Mouse (Mus musculus) hindbrain, embryonic 12.5 days (tissue): ENCODE results near the gene Adat2. TPM values are rescaled to one million over a fixed set of nuclear protein-coding genes. Genes with fewer than 3 reads are reported as not detected.
A peak's percentile ranks its signal among the peaks of the same experiment; 100 is the strongest.

Source experiments
- ATAC-seq: fragments of 200-750 bp; cut with Nextera tagmentation; 2 replicates; pipeline ENCODE4 v1.8.0; 2017; ENCODE audit warnings: moderate TSS enrichment; ENCODE audit not compliant: low FRiP score
- H3K27ac ChIP-seq: fragments of 300-500 bp; sonication (generic); 2 replicates; pipeline ENCODE4 v1.5.1; 2016; ENCODE audit warnings: mild to moderate bottlenecking
- H3K27me3 ChIP-seq: fragments of 300-500 bp; sonication (generic); 2 replicates; pipeline ENCODE4 v1.6.1; 2016; ENCODE audit warnings: mild to moderate bottlenecking
- H3K36me3 ChIP-seq: fragments of 300-500 bp; sonication (generic); 2 replicates; pipeline ENCODE4 v1.6.1; 2016; ENCODE audit warnings: mild to moderate bottlenecking
- H3K4me1 ChIP-seq: fragments of 300-500 bp; sonication (generic); 2 replicates; pipeline ENCODE4 v1.6.1; 2016
- H3K4me2 ChIP-seq: fragments of 300-500 bp; sonication (generic); replicated peaks from 2 replicates; pipeline ENCODE4 v1.6.1; 2016; ENCODE audit warnings: mild to moderate bottlenecking
- H3K4me3 ChIP-seq: fragments of 300-500 bp; sonication (generic); 2 replicates; pipeline ENCODE4 v1.5.1; 2016; ENCODE audit warnings: mild to moderate bottlenecking
- H3K9ac ChIP-seq: fragments of 300-500 bp; sonication (generic); 2 replicates; pipeline ENCODE4 v1.6.1; 2016; ENCODE audit warnings: mild to moderate bottlenecking, moderate library complexity
- H3K9me3 ChIP-seq: fragments of 300-500 bp; sonication (generic); replicated peaks from 2 replicates; pipeline ENCODE4 v1.6.1; 2016; ENCODE audit warnings: mild to moderate bottlenecking
- WGBS: fragments of 180-500 bp; shearing (Covaris S2); methylation state at CpG from one replicate; pipeline ENCODE4 v1.1.7; 2016; 5-methylcytosine and 5-hydroxymethylcytosine counted together
- polyA plus RNA-seq: library from polyadenylated mRNA; unstranded; fragments of >200 nt; fragmentation: Nextera tagmentation; extraction: Ambion mirVana; gene quantifications from 2 replicates; pipeline ENCODE4 v1.2.1, GENCODE M21; 2016

Adat2 gene
- polyA plus RNA-seq, result 2.9 and 3.8 TPM in 2 replicates

GRCm38 (mm10) chr10:13552646-13553497, at the start of gene Adat2, which contains the start of gene Pex3:
Gene Adat2, plus strand, starts transcription at chr10:13552894.
Gene Pex3, minus strand, starts transcription at chr10:13553142.
- H3K4me1 ChIP-seq, result peaks cover 11% of the 10 kb centered on the region
- no peaks in the 10 kb centered on the region for H3K36me3 ChIP-seq
- peak; percentile 96 for ATAC-seq
- 1% methylated on average over 50 of the region's 51 CpGs for WGBS
- H3K27ac ChIP-seq, result peak within 1 kb of the TSS; percentile 73
- no peaks in the 10 kb centered on the region for H3K9me3 ChIP-seq
- peak within 1 kb of the TSS; percentile 69 for H3K9ac ChIP-seq
- peak within 1 kb of the TSS; percentile 64 for H3K4me3 ChIP-seq
- H3K4me2 ChIP-seq, result peak within 1 kb of the TSS; percentile 69
- H3K27me3 ChIP-seq, result no peaks in the 10 kb centered on the region

- WGBS, result 82% methylated on average over 4 of the region's 4 CpGs
- Histone ChIP-seq H3K4me1 (no peaks in the 10 kb centered on the region), H3K9ac (no peak overlapping the region), H3K4me2 (no peak overlapping the region), H3K4me3 (no peak overlapping the region), H3K36me3 (no peaks in the 10 kb centered on the region), H3K27me3 (no peaks in the 10 kb centered on the region), H3K27ac (no peak overlapping the region), H3K9me3 (no peaks in the 10 kb centered on the region)
- ATAC-seq, result no peak
Observed at GRCm38 (mm10) chr10:13521857-13522256, 30.8 kb upstream of the Adat2 start.

- H3K4me3 ChIP-seq, result no peak overlapping the region
- no peak overlapping the region for H3K27ac ChIP-seq
- H3K36me3 ChIP-seq, result peaks cover 24% of the 10 kb centered on the region
- no peaks in the 10 kb centered on the region for H3K4me1 ChIP-seq
- 90% methylated on average over 4 of the region's 4 CpGs for WGBS
- H3K9ac ChIP-seq, result no peak overlapping the region
- no peak for ATAC-seq
- no peaks in the 10 kb centered on the region for H3K27me3 ChIP-seq
- H3K4me2 ChIP-seq, result no peak overlapping the region
- no peaks in the 10 kb centered on the region for H3K9me3 ChIP-seq
Observed at GRCm38 (mm10) chr10:13528155-13528554, 24.5 kb upstream of the Adat2 start.

- Histone ChIP-seq H3K27me3 (no peaks in the 10 kb centered on the region), H3K9ac (no peak overlapping the region), H3K36me3 (peaks cover 45% of the 10 kb centered on the region), H3K4me2 (no peak overlapping the region), H3K4me3 (no peak overlapping the region), H3K27ac (no peak overlapping the region), H3K9me3 (no peaks in the 10 kb centered on the region), H3K4me1 (no peaks in the 10 kb centered on the region)
- no peak for ATAC-seq
- 94% methylated on average over 3 of the region's 3 CpGs for WGBS
Observed at GRCm38 (mm10) chr10:13534751-13535150, 17.9 kb upstream of the Adat2 start.

GRCm38 (mm10) chr10:13536706-13537105, 16.0 kb upstream of the Adat2 start:
- ATAC-seq, result no peak
- Histone ChIP-seq H3K27ac (no peak overlapping the region), H3K36me3 (peaks cover 38% of the 10 kb centered on the region), H3K9ac (no peak overlapping the region), H3K9me3 (no peaks in the 10 kb centered on the region), H3K27me3 (no peaks in the 10 kb centered on the region), H3K4me3 (no peak overlapping the region), H3K4me2 (no peak overlapping the region), H3K4me1 (no peaks in the 10 kb centered on the region)
- over 99% methylated on average over 7 of the region's 7 CpGs for WGBS

GRCm38 (mm10) chr10:13539769-13540333, 12.8 kb upstream of the Adat2 start:
- Histone ChIP-seq H3K4me3 (no peak overlapping the region), H3K9ac (no peak overlapping the region), H3K4me1 (no peaks in the 10 kb centered on the region), H3K4me2 (no peak overlapping the region), H3K27me3 (no peaks in the 10 kb centered on the region), H3K27ac (no peak overlapping the region), H3K9me3 (no peaks in the 10 kb centered on the region), H3K36me3 (peaks cover 26% of the 10 kb centered on the region)
- WGBS, result 92% methylated on average over 7 of the region's 7 CpGs
- ATAC-seq, result no peak

GRCm38 (mm10) chr10:13541721-13542120, 11.0 kb upstream of the Adat2 start:
- no peak overlapping the region for H3K4me3 ChIP-seq
- WGBS, result 95% methylated on average over 5 of the region's 5 CpGs
- ATAC-seq, result no peak

GRCm38 (mm10) chr10:13553498-13553985, 848 bp downstream of the Adat2 start:
- WGBS, result 32% methylated on average over 10 of the region's 10 CpGs
- peak; percentile 38; the same call in 1 of the 2 replicates for ATAC-seq

More at GRCm38 (mm10) chr10:13541721-13542120, 11.0 kb upstream of the Adat2 start:
- Histone ChIP-seq H3K9me3 (no peaks in the 10 kb centered on the region), H3K4me2 (no peak overlapping the region), H3K27me3 (no peaks in the 10 kb centered on the region), H3K36me3 (peaks cover 22% of the 10 kb centered on the region), H3K4me1 (no peaks in the 10 kb centered on the region), H3K9ac (no peak overlapping the region), H3K27ac (no peak overlapping the region)

GRCm38 (mm10) chr10:13554316-13554715, 1.6 kb downstream of the Adat2 start:
- no peaks in the 10 kb centered on the region for H3K9me3 ChIP-seq
- H3K27ac ChIP-seq, result no peak overlapping the region
- 74% methylated on average over 1 of the region's 1 CpGs for WGBS
- no peak overlapping the region for H3K4me3 ChIP-seq
- ATAC-seq, result no peak
- H3K9ac ChIP-seq, result no peak overlapping the region
- H3K27me3 ChIP-seq, result no peaks in the 10 kb centered on the region
- H3K4me2 ChIP-seq, result no peak overlapping the region
- no peaks in the 10 kb centered on the region for H3K36me3 ChIP-seq
- H3K4me1 ChIP-seq, result peaks cover 11% of the 10 kb centered on the region

More at GRCm38 (mm10) chr10:13553498-13553985, 848 bp downstream of the Adat2 start:
- Histone ChIP-seq H3K4me2 (peak overlapping the region; percentile 69), H3K9me3 (no peaks in the 10 kb centered on the region), H3K4me1 (peaks cover 11% of the 10 kb centered on the region), H3K4me3 (peak overlapping the region; percentile 64), H3K36me3 (no peaks in the 10 kb centered on the region), H3K27ac (no peak overlapping the region), H3K27me3 (no peaks in the 10 kb centered on the region), H3K9ac (peak overlapping the region; percentile 69)

GRCm38 (mm10) chr10:13560014-13560674, 7.5 kb downstream of the Adat2 start:
- Histone ChIP-seq H3K4me3 (no peak overlapping the region), H3K27ac (no peak overlapping the region), H3K4me1 (0 out of 2 replicates have a peak, but pooled peaks cover 3% of the 10 kb centered on the region), H3K9ac (no peak overlapping the region), H3K36me3 (peaks cover 11% of the 10 kb centered on the region; the same call in 1 of the 2 replicates), H3K9me3 (no peaks in the 10 kb centered on the region), H3K4me2 (no peak overlapping the region), H3K27me3 (no peaks in the 10 kb centered on the region)
- 88% methylated on average over 13 of the region's 13 CpGs for WGBS
- ATAC-seq, result no peak

GRCm38 (mm10) chr10:13564364-13565079, 11.8 kb downstream of the Adat2 start:
- ATAC-seq, result peak; percentile 79
- H3K36me3 ChIP-seq, result peaks cover 11% of the 10 kb centered on the region; the same call in 1 of the 2 replicates
- H3K27me3 ChIP-seq, result no peaks in the 10 kb centered on the region
- H3K27ac ChIP-seq, result no peak overlapping the region
- H3K4me2 ChIP-seq, result peak overlapping the region; percentile 48
- WGBS, result 27% methylated on average over 24 of the region's 24 CpGs
- no peaks in the 10 kb centered on the region for H3K9me3 ChIP-seq
- H3K4me1 ChIP-seq, result 0 out of 2 replicates have a peak, but pooled peaks cover 3% of the 10 kb centered on the region
- H3K9ac ChIP-seq, result no peak overlapping the region
- H3K4me3 ChIP-seq, result peak overlapping the region; percentile 12; the same call in 1 of the 2 replicates
